Mouse (Mus musculus): ENCODE results near the gene Gpn3.

Gene Gpn3

DNA sequence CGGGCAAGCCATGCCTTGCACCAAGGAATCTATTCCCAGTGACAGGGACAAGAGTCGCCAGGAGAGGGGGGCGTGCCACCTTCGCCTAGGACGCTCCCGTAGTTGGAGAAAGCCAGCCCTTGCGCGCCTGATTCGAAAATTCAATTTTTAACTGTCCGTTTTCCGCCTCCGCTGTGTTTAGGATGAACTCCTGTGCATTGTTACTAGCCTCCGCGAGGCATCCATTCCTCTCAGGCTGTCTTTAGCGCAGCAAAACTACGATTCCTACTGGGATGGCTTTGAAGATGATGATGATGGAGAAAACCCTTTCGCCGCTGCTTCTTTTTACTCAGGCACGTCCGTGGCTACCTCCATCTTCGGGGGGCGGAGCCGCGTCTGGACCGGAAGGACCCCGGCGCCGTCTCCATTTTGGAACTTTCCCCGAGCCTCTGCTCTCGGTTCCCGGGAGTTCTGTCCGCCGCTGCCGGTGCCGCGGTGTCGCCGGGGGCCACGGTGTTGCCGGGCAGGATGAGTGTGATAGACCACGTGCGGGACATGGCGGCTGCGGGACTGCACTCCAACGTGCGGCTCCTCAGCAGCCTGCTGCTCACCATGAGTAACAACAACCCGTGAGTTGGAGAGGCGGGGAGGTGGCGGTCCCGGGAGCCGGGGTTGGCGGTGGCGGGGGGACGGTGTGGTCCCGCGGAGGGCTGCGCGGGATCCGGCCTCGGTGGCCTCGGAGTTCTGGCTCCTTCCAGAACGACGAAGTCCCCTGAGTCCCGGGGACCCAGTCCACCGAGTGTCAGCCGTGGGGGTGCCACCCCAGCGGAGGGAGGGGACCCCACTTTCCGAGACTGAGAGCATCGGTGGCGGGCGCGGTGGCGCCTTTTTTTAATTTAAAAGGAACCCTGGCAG, 50.6 kb downstream of the Gpn3 start:
- DNase-seq (ENCODE audit: low spot score in 2 of 2): peak; percentile 85 to 91

DNA sequence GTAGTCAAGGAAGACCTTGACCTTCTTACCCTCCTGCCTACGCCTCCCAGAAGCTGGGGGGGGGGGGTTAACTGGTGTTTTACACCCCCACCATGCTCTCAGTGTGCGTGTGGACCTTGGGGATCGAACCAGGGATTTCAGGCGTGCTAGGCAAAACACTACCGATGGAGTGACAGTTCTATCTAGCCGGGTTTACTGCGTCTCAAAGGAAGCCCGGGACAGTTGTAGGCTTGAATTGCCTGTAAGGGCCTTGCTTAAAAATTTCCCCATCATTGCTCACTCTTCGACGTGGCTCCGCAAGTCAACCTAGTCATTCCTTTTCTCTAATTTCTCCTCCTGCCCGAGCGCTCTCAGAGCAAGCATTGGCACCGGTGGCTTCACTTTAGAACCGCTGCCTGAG, 51.4 kb downstream of the Gpn3 start:
- DNase-seq (ENCODE audit: low spot score in 2 of 2): no peak

DNA sequence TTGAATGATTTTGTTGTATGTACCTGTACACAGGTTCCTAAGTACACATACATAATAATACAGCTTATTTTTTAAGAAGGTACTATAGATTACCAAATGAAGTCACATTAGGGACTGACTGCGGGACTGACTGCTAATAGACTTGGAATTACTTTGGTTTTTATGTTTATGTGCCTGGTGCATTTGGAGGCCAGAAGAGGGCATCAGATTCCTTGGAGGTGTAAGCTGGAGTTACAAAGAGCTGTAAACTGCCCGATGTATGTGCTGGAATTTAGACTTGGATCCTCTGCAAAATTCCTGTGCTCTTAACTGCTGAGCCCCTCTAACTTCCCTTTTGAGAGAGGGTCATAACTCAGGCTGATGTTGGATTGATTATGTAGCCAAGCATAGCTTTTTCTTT, 53.9 kb downstream of the Gpn3 start:
- DNase-seq (ENCODE audit: low spot score in 2 of 2): no peak

DNA sequence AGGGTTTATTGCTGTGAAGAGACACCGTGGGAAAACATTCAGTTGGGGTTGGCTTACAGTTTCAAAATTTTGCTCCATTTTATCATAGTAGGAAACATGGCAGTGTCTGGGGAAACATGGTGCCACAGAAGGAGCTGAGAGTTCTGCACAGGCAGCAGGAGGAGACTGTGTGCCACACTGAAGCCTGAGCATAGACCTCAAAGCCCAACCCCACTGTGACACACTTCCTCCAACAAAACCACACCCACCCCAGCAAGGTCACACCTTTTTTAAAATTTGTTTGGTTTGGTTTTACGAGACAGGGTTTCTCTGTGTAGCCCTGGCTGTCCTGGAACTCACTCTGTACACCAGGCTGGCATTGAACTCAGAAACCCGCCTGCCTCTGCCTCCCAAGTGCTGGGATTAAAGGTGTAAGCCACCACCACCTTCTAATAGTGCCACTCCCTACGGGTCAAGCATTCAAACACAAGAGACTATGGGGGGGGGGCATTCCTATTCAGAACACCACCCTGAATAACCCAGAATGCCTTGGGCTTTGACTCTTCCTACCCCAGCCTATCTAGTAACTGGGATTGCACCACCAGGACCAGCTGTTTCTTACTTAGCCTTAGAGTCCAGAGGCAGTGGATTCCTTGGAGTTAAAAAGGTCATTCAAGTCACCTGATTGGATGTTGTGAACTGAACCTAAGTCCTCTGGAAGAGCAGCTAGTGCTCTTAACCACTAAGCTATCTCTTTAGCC, 58.5 kb downstream of the Gpn3 start:
- DNase-seq (ENCODE audit: low spot score in 2 of 2): no peak

DNA sequence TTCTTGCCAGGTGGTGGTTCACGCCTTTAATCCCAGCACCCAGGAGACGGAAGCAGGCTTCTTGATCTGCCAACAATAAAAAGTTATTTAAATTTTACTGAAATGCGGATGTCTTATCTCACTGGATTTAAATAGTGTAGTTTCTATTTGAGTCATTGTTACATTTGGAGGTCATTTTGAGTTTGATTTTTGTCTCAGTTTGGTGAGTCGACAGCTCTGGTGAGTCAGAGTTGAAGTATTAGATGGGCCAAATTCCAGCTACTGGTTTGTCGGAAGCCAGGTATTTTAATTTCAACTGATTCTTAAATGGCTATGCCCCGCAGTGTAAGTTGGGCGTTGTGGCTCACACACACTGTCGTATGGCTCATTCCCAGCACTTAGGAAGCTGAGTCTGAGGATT, 59.5 kb downstream of the Gpn3 start:
- DNase-seq (ENCODE audit: low spot score in 2 of 2): no peak
